Mouse (Mus musculus) kidney, embryonic 14.5 days (tissue): ENCODE data around the gene A2m. TPM values are rescaled to one million over a fixed set of nuclear protein-coding genes. Genes with fewer than 3 reads are reported as not detected.

Experiments
- ATAC-seq: fragments of 200-750 bp; cut with Nextera tagmentation; 2 replicates; pipeline ENCODE4 v1.8.0; 2017; ENCODE audit warnings: moderate number of reproducible peaks, mild to moderate bottlenecking, moderate TSS enrichment, moderate library complexity; ENCODE audit not compliant: low FRiP score, low TSS enrichment
- H3K27ac ChIP-seq: fragments of 300-500 bp; sonication (generic); 2 replicates; pipeline ENCODE4 v1.5.1; 2014; ENCODE audit warnings: low read depth, mild to moderate bottlenecking, low read length, moderate library complexity, mixed read lengths
- H3K27me3 ChIP-seq: fragments of 300-500 bp; sonication (generic); 2 replicates; pipeline ENCODE4 v1.6.1; 2014; ENCODE audit warnings: mild to moderate bottlenecking, low read length; ENCODE audit not compliant: control insufficient read depth, insufficient read depth
- H3K36me3 ChIP-seq: fragments of 300-500 bp; sonication (generic); 2 replicates; pipeline ENCODE4 v1.6.1; 2014; ENCODE audit warnings: low read length, mixed read lengths; ENCODE audit not compliant: control insufficient read depth, insufficient read depth
- H3K4me1 ChIP-seq: fragments of 300-500 bp; sonication (generic); 2 replicates; pipeline ENCODE4 v1.6.1; 2014; ENCODE audit warnings: low read length, mixed read lengths; ENCODE audit not compliant: control insufficient read depth, insufficient read depth
- H3K4me2 ChIP-seq: fragments of 300-500 bp; sonication (generic); replicated peaks from 2 replicates; pipeline ENCODE4 v1.6.1; 2014; ENCODE audit warnings: low read depth, mild to moderate bottlenecking, low read length
- H3K4me3 ChIP-seq: fragments of 300-500 bp; sonication (generic); 2 replicates; pipeline ENCODE4 v1.5.1; 2014; ENCODE audit warnings: mild to moderate bottlenecking, low read length
- H3K9ac ChIP-seq: fragments of 300-500 bp; sonication (generic); 2 replicates; pipeline ENCODE4 v1.6.1; 2014; ENCODE audit warnings: low read depth, mild to moderate bottlenecking, low read length, moderate library complexity
- H3K9me3 ChIP-seq: fragments of 300-500 bp; sonication (generic); 2 replicates; pipeline ENCODE4 v1.6.1; 2016; ENCODE audit warnings: low read length; ENCODE audit not compliant: control insufficient read depth
- WGBS: fragments of 180-500 bp; shearing (Covaris S2); extraction: QIAGEN DNeasy Blood & Tissue Kit; methylation state at CpG from one replicate; pipeline ENCODE4 v1.1.7; 2014; 5-methylcytosine and 5-hydroxymethylcytosine counted together
- polyA plus RNA-seq: library from polyadenylated mRNA; unstranded; fragments of >200 nt; fragmentation: Nextera tagmentation; extraction: Ambion mirVana; gene quantifications from 2 replicates; pipeline ENCODE4 v1.2.1, GENCODE M21; 2014

The A2m gene
- polyA plus RNA-seq = 0.11 and 0.46 TPM in 2 replicates

DNA sequence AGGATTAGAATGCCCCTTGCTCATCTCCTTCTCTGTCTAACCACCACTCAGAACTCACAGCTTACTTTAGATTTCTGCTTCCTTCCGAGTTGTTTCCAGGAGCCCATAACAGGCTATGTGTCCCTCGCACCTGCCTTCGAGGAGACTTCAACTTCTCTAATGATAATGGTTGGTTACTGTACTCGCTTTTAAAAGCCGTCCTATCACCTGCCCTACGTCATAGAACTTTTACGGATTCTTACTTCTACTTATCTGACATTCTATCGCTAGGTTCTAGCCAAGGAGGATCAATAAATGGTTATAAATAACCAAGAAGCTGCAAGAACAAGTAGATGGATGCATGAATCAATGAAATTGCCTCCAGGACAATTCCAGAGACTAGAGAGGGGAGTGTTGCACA, at the start of gene A2m:
A2m (plus strand) TSS at position 301 of the 400 bp plus-strand sequence.
- no peaks in the 10 kb centered on the region for H3K9me3 ChIP-seq
- no peaks in the 10 kb centered on the region for H3K27me3 ChIP-seq
- H3K4me3 ChIP-seq = peak within 1 kb of the TSS; percentile 10; the same call in 1 of the 2 replicates
- H3K4me1 ChIP-seq = no peaks in the 10 kb centered on the region
- no peaks in the 10 kb centered on the region for H3K36me3 ChIP-seq
- WGBS = 88% methylated on average over 8 of the region's 8 CpGs
- ATAC-seq = no peak
- peak within 1 kb of the TSS; percentile 31 for H3K4me2 ChIP-seq
- H3K27ac ChIP-seq = no peak within 1 kb of the TSS
- H3K9ac ChIP-seq = no peak within 1 kb of the TSS; the same call in 1 of the 2 replicates

DNA sequence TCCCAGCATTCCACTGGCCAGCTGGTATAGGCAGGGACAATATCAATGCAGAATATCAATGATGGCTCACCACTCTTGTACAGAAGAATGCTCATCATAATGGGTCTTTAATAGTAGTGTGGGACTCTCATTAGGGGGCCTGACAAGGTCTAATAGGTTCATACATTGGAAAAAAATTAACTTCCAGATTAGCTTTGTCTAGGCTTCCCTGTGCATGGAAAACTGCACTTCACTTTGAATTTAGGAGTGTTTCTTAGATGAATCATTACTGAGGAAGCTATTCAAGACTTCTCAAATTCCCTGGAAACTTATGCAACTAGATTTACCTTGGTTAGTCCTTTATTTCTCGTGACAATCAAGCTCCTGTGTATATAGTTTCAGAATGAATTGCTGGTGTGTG, 45.0 kb upstream of the A2m start:
- H3K9ac ChIP-seq = no peak overlapping the region
- H3K27ac ChIP-seq = no peak overlapping the region
- no peaks in the 10 kb centered on the region for H3K9me3 ChIP-seq
- no peaks in the 10 kb centered on the region for H3K4me1 ChIP-seq
- no peak overlapping the region for H3K4me3 ChIP-seq
- no peaks in the 10 kb centered on the region for H3K27me3 ChIP-seq
- ATAC-seq = no peak
- WGBS = 26% methylated on average over 1 of the region's 1 CpGs
- no peak overlapping the region for H3K4me2 ChIP-seq
- no peaks in the 10 kb centered on the region for H3K36me3 ChIP-seq

DNA sequence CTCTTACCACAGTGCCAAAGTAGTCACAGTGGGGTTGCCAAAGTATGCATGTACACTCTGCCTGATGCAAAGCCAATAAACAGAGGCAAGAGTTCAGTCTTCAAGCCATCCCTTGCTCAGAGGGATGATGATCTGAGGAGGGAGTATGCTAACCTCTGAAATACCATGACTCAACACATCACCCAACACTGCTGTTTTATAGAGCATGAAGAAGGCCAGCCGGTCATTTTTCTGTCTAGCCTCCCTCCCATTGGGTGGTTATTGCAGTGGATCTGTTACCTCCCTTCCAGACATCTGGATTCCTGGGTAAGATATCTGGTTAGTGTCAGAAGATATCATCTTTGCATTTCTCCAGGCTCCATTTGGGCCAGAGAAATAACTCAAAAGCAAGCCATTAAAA, 34.2 kb upstream of the A2m start:
- ATAC-seq = peak; percentile 81; the same call in 1 of the 2 replicates
- H3K4me2 ChIP-seq = no peak overlapping the region
- 48% methylated on average over 1 of the region's 1 CpGs for WGBS

DNA sequence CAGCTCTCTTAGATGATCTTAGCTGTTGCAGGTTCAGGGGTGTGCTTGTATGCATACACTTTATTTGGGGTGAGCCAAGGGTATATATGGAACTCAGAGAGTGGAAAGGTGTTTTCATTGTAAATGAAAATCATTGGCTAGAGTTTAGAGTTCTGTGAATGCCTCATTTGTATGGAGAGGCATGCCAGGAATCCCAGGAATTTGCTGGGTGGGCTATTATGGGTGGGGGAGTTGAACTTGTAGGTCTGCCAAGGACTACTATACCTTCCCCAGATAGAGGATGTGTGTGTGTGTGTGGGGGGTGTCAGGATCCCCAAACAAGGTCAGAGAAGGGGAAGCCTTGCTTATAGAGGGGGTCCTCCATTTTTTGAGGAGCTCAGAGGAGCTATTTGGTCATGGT, 27.3 kb upstream of the A2m start:
- Histone ChIP-seq H3K9ac (no peak overlapping the region), H3K27ac (no peak overlapping the region), H3K36me3 (no peaks in the 10 kb centered on the region), H3K27me3 (no peaks in the 10 kb centered on the region), H3K9me3 (no peaks in the 10 kb centered on the region), H3K4me1 (no peaks in the 10 kb centered on the region), H3K4me3 (no peak overlapping the region), H3K4me2 (no peak overlapping the region)
- no peak for ATAC-seq

More for the DNA sequence above, 34.2 kb upstream of the A2m start:
- Histone ChIP-seq H3K4me1 (no peaks in the 10 kb centered on the region), H3K9ac (no peak overlapping the region), H3K9me3 (no peaks in the 10 kb centered on the region), H3K27me3 (no peaks in the 10 kb centered on the region), H3K4me3 (no peak overlapping the region), H3K27ac (no peak overlapping the region), H3K36me3 (no peaks in the 10 kb centered on the region)

DNA sequence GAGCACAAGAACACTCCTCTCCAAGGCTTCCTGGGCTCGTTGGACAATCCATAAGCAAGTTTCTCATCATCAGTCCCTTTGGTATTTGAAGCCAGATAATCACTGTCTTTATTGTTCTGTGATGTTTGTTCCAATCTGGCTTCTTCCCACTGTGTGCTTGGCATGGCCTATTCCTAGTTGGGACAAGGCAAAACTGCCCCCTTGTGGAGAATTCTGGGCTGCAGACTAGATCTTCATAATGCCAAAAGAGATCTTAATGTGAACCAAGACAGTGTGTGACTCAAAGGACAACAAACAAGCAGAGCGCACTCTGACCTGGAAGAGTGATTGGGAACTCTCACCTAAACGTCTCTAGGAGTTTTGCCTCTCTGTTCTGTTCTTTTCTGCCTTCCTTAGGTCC, 23.4 kb upstream of the A2m start:
- Histone ChIP-seq H3K4me2 (no peak overlapping the region), H3K27ac (no peak overlapping the region), H3K36me3 (no peaks in the 10 kb centered on the region), H3K4me1 (no peaks in the 10 kb centered on the region), H3K9ac (no peak overlapping the region), H3K27me3 (no peaks in the 10 kb centered on the region), H3K9me3 (no peaks in the 10 kb centered on the region), H3K4me3 (no peak overlapping the region)
- WGBS = 48% methylated on average over 3 of the region's 3 CpGs
- no peak for ATAC-seq

DNA sequence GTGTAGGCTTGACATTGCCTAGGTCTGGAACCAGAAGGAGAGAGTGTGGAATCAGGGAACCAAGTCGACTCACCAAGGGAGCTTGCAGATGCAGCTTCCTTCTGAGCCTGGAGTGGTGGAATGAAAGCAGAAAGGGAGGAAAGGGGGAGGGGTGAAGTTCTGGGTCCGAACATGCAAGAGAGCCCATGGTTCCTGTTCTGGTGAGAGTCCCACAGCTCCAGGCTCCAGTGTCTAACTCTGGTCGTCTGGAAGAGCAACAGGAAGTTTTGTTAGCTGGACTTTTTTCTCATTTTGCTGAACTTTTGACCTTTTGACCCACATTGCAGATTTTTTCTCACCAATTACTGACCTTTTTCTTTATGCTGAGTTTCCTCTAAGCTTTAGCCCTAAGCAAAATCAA, 17.7 kb upstream of the A2m start:
- Histone ChIP-seq H3K9me3 (no peaks in the 10 kb centered on the region), H3K4me3 (no peak overlapping the region), H3K4me1 (no peaks in the 10 kb centered on the region), H3K27me3 (no peaks in the 10 kb centered on the region), H3K4me2 (no peak overlapping the region), H3K27ac (no peak overlapping the region), H3K9ac (no peak overlapping the region), H3K36me3 (no peaks in the 10 kb centered on the region)
- WGBS = 18% methylated on average over 3 of the region's 3 CpGs
- no peak for ATAC-seq

DNA sequence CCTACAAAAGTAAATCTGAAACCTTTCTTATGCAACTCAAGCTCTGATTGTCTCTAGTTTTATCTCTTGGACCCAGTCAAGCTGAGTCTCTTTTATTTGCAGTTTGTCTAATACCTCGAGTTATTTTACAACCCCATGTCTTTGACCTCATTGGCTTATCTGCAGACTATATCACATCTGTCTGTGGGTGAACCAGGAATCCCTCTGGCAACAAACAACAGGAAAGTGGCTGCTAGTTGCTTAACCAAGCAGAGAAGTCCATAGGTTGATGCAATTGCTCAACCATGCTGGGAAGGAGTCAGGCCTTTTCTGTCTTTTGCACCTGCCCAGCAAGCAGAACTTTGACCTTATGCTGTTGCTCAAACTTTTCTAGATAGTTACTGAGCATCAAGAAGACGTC, 12.7 kb upstream of the A2m start:
- Histone ChIP-seq H3K9ac (no peak overlapping the region), H3K4me2 (no peak overlapping the region), H3K27me3 (no peaks in the 10 kb centered on the region), H3K36me3 (no peaks in the 10 kb centered on the region), H3K4me3 (no peak overlapping the region), H3K27ac (no peak overlapping the region), H3K9me3 (no peaks in the 10 kb centered on the region), H3K4me1 (no peaks in the 10 kb centered on the region)
- no peak for ATAC-seq
- WGBS = 54% methylated on average over 2 of the region's 2 CpGs

DNA sequence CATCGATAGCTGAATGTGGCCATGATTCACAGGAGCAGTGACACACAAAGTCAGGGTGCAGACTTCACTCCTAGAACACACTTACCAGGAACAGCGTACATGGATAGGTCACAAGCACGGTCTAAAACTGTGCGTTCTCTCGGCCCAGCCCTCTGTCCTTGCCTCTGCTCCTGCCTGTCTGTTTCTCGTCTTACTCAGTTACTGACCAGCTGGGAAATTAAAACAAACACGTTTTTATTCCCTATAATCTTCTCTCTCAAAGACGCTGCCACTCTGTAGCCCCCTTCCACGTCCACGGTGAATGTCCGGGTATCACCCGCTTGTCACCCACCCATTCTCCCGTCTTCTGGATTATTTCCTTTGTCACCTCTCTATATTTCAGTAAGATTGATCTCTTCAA, 656 bp upstream of the A2m start:
- no peak for ATAC-seq
- Histone ChIP-seq H3K36me3 (no peaks in the 10 kb centered on the region), H3K4me2 (no peak overlapping the region), H3K27me3 (no peaks in the 10 kb centered on the region), H3K4me3 (no peak overlapping the region), H3K9me3 (no peaks in the 10 kb centered on the region), H3K9ac (no peak overlapping the region), H3K4me1 (no peaks in the 10 kb centered on the region), H3K27ac (no peak overlapping the region)
- 57% methylated on average over 13 of the region's 13 CpGs for WGBS

DNA sequence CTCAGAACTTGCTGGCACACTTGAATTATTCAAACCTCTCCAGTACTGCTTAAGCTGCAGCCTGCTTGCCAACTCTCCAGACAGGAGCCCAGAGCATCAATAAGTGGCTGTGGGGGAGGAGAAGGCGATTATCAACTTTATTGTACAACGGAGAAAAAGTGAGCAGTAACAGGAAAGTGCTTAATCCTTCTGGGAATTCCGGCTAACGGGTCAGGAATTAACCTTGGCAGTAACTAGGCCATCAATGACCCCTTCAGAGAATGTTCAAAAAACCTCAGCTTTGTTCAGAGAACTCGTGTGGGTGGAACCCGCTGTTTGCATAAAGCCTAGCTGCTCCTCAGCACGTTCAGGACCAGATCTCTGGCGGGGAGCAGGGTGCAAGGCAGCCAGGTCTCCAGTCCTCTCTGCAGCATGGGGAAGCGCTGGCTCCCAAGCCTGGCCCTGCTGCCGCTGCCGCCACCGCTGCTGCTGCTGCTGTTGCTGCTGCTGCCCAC, 749 bp downstream of the A2m start:
- Histone ChIP-seq H3K4me2 (peak overlapping the region; percentile 31), H3K4me3 (peak overlapping the region; percentile 10; the same call in 1 of the 2 replicates), H3K36me3 (no peaks in the 10 kb centered on the region), H3K27ac (no peak overlapping the region), H3K27me3 (no peaks in the 10 kb centered on the region), H3K4me1 (no peaks in the 10 kb centered on the region), H3K9ac (no peak overlapping the region; the same call in 1 of the 2 replicates), H3K9me3 (no peaks in the 10 kb centered on the region)
- WGBS = 7% methylated on average over 12 of the region's 12 CpGs
- ATAC-seq = 0 out of 2 replicates have a peak, but pooled peaks have one; percentile 60
